15 mouse cellular contexts compared by ENCODE assay signal in the genomic region with DNA sequence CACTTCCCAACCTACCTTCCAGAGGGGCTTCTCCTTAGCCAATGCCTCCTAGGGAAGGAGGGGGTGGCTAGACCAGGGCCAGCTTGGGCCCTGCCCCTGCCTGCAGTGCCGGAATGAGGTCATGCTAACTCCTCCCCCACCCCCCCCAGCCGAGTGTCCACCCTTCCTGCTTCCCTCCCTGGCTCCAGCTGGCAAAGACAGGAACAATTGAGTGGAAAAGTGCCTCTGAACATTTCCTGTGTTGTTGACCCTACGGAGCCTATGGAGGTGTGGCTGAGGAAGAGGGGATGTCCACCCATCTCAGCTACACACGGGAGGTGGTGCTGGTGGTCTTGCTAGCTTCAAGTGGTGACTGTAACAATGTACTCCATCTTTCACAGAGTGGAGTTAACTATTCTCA. TPM values are rescaled to one million over a fixed set of nuclear protein-coding genes. Genes with fewer than 3 reads are reported as not detected.
DNase-seq lines count a peak whose midpoint lies in the region; ATAC-seq and TF ChIP-seq lines count a peak whose summit lies in the region.
"Had no signal": no experiment of that assay in that cellular context is flagged by ENCODE, and none has a peak within 500 bp of the region (broad histone marks: within the 10 kb centered on the region; RNA-seq: fewer than 3 reads in every experiment).

No protein-coding gene starts in this region.

- 58% methylated on average over 4 of the region's 4 CpGs for WGBS in midbrain, embryonic 13.5 days
- WGBS in midbrain, embryonic 15.5 days = 52% methylated on average over 4 of the region's 4 CpGs
- 23% methylated on average over 4 of the region's 4 CpGs for WGBS in stomach, postnatal 0 days

- H3K36me3 ChIP-seq in midbrain, embryonic 13.5 days = no peaks in the 10 kb centered on the region
- H3K36me3 ChIP-seq in midbrain, embryonic 15.5 days (replicated peaks) = no peaks in the 10 kb centered on the region
- H3K36me3 ChIP-seq in stomach, postnatal 0 days (ENCODE audit: control insufficient read depth, insufficient read depth, low read length) = no peaks in the 10 kb centered on the region
- H3K36me3 ChIP-seq: embryonic facial prominence, embryonic 15.5 days; limb, embryonic 12.5 days; neural tube, embryonic 15.5 days had no signal

- DNase-seq in heart, adult 11 months = peak; percentile 97
- DNase-seq in heart, postnatal 25 days (ENCODE audit: low spot score) = no peak
- DNase-seq in kidney, postnatal 4 days = peak; percentile 50 to 65
- peak; percentile 76 for DNase-seq in stomach, postnatal 0 days (ENCODE audit: low spot score)
- DNase-seq: cerebellum, adult 11 months; thymus, postnatal 4 days had no signal

- no peak overlapping the region for H3K4me3 ChIP-seq in midbrain, embryonic 13.5 days (replicated peaks)
- H3K4me3 ChIP-seq in midbrain, embryonic 15.5 days = no peak overlapping the region
- no peak overlapping the region for H3K4me3 ChIP-seq in stomach, postnatal 0 days (ENCODE audit: low read depth, low read length)
- H3K4me3 ChIP-seq: embryonic facial prominence, embryonic 15.5 days; limb, embryonic 12.5 days; neural tube, embryonic 15.5 days had no signal

- TF ChIP-seq EP300 in stomach, postnatal 0 days (optimal IDR thresholded peaks at IDR 0.05) = no peak

- H3K9me3 ChIP-seq in midbrain, embryonic 13.5 days = no peaks in the 10 kb centered on the region
- no peaks in the 10 kb centered on the region for H3K9me3 ChIP-seq in midbrain, embryonic 15.5 days
- H3K9me3 ChIP-seq in stomach, postnatal 0 days (ENCODE audit: control insufficient read depth, low read length) = no peaks in the 10 kb centered on the region
- H3K9me3 ChIP-seq: embryonic facial prominence, embryonic 15.5 days; limb, embryonic 12.5 days; neural tube, embryonic 15.5 days had no signal

- H3K27ac ChIP-seq in midbrain, embryonic 13.5 days = peak overlapping the region; percentile 49
- no peak overlapping the region for H3K27ac ChIP-seq in midbrain, embryonic 15.5 days
- H3K27ac ChIP-seq in stomach, postnatal 0 days (replicated peaks) = 0 out of 2 replicates have a peak overlapping the region, but pooled peaks have one; percentile 13
- H3K27ac ChIP-seq: embryonic facial prominence, embryonic 15.5 days; limb, embryonic 12.5 days; neural tube, embryonic 15.5 days had no signal

- H3K9ac ChIP-seq in midbrain, embryonic 13.5 days (replicated peaks) = no peak overlapping the region
- no peak overlapping the region for H3K9ac ChIP-seq in midbrain, embryonic 15.5 days
- H3K9ac ChIP-seq in stomach, postnatal 0 days (ENCODE audit: low read length) = no peak overlapping the region
- H3K9ac ChIP-seq: embryonic facial prominence, embryonic 15.5 days; limb, embryonic 12.5 days; neural tube, embryonic 15.5 days had no signal

- H3K27me3 ChIP-seq in midbrain, embryonic 13.5 days = no peaks in the 10 kb centered on the region
- H3K27me3 ChIP-seq in midbrain, embryonic 15.5 days (replicated peaks) = no peaks in the 10 kb centered on the region
- no peaks in the 10 kb centered on the region for H3K27me3 ChIP-seq in stomach, postnatal 0 days (ENCODE audit: control insufficient read depth, insufficient read depth, low read length)
- H3K27me3 ChIP-seq: embryonic facial prominence, embryonic 15.5 days; neural tube, embryonic 15.5 days had no signal

- intact Hi-C loops in heart, postnatal 25 days (cut with DNase I) = no loop called here

- H3K4me2 ChIP-seq in midbrain, embryonic 13.5 days (replicated peaks) = no peak overlapping the region
- no peak overlapping the region for H3K4me2 ChIP-seq in midbrain, embryonic 15.5 days
- H3K4me2 ChIP-seq in stomach, postnatal 0 days (replicated peaks; ENCODE audit: low read depth) = no peak overlapping the region
- H3K4me2 ChIP-seq: embryonic facial prominence, embryonic 15.5 days; limb, embryonic 12.5 days; midbrain, embryonic 11.5 days; neural tube, embryonic 15.5 days had no signal

- TF ChIP-seq CTCF in stomach, postnatal 0 days (IDR thresholded peaks at IDR 0.05; ENCODE audit: low read depth) = peak; percentile 8; the same call in 1 of the 2 replicates

- peaks cover 74% of the 10 kb centered on the region for H3K4me1 ChIP-seq in midbrain, embryonic 13.5 days (replicated peaks)
- peaks cover 48% of the 10 kb centered on the region for H3K4me1 ChIP-seq in midbrain, embryonic 15.5 days
- H3K4me1 ChIP-seq in stomach, postnatal 0 days (replicated peaks; ENCODE audit: control insufficient read depth, insufficient read depth) = peaks cover 3% of the 10 kb centered on the region; the same call in 1 of the 2 replicates

- no peak for ATAC-seq in midbrain, embryonic 13.5 days
- ATAC-seq in midbrain, embryonic 15.5 days (replicated peaks) = no peak
- peak; percentile 63; the same call in 1 of the 2 replicates for ATAC-seq in stomach, postnatal 0 days (ENCODE audit: low FRiP score, low TSS enrichment)
- no peak for ATAC-seq in inflammation-experienced regulatory T-cells, adult 6 months
- no peak for ATAC-seq in activated CD4-positive, CD25-positive, alpha-beta regulatory T cell, adult 4 months
- ATAC-seq: CD4-positive, CD25-positive, alpha-beta regulatory T cell, adult 4 months had no signal

RNA-seq across cellular contexts. Expression of a gene that starts 37.5 kb away (rescaled TPM):
- total RNA-seq in heart, postnatal 25 days (2021) = 10 to 100 TPM; 66.5 to 77.1 TPM
- 25.4 and 28.5 TPM in 2 replicates for polyA plus RNA-seq in midbrain, embryonic 13.5 days (2015; fragmentation: Nextera tagmentation; extraction: Ambion mirVana)
- 21.4 and 23.4 TPM in 2 replicates for polyA plus RNA-seq in midbrain, embryonic 15.5 days (2015; fragmentation: Nextera tagmentation; extraction: Ambion mirVana)
- 11.1 and 12.1 TPM in 2 replicates for polyA plus RNA-seq in stomach, postnatal 0 days (2015; fragmentation: Nextera tagmentation; extraction: Ambion mirVana)
- under 1 TPM in 1 of 3 experiments, not detected in 2; 0.25 TPM for polyA plus RNA-seq in inflammation-experienced regulatory T-cells, adult 6 months (2017; shearing (Covaris generic))
- under 1 TPM in 1 of 2 experiments, not detected in 1; 0.06 TPM for polyA plus RNA-seq in activated CD4-positive, CD25-positive, alpha-beta regulatory T cell, adult 4 months (2017; shearing (Covaris generic))
- polyA plus RNA-seq: CD4-positive, CD25-positive, alpha-beta regulatory T cell, adult 4 months had no signal
